Mouse (Mus musculus) heart, embryonic 14.5 days (tissue): ENCODE data around the gene Sav1. TPM values are rescaled to one million over a fixed set of nuclear protein-coding genes. Genes with fewer than 3 reads are reported as not detected.

Experiments
- ATAC-seq: fragments of 200-750 bp; cut with Nextera tagmentation; 2 replicates; pipeline ENCODE4 v1.8.0; 2017; ENCODE audit warnings: low read depth, moderate TSS enrichment; ENCODE audit not compliant: insufficient number of reproducible peaks, insufficient read depth, low FRiP score
- H3K27ac ChIP-seq, 2 experiments: fragments of 200-500 bp in 1 of 2; fragments of 300-500 bp in 1 of 2; sonication (generic) in 1 of 2; replicated peaks in 1 of 2; 2 replicates each; pipeline ENCODE4 v1.5.1; 2012 to 2014; ENCODE audit warnings: low read depth in 2 of 2, low read length in 2 of 2, control low read depth in 1 of 2, mild to moderate bottlenecking in 1 of 2, mixed read lengths in 1 of 2; ENCODE audit not compliant: control insufficient read depth in 1 of 2, insufficient read depth in 1 of 2
- H3K27me3 ChIP-seq: fragments of 300-500 bp; sonication (generic); 2 replicates; pipeline ENCODE4 v1.6.1; 2014; ENCODE audit warnings: mild to moderate bottlenecking, low read length, control low read depth; ENCODE audit not compliant: control insufficient read depth, insufficient read depth
- H3K36me3 ChIP-seq: fragments of 300-500 bp; sonication (generic); 2 replicates; pipeline ENCODE4 v1.6.1; 2014; ENCODE audit warnings: mild to moderate bottlenecking, control low read depth, low read length, mixed read lengths; ENCODE audit not compliant: control insufficient read depth, insufficient read depth
- H3K4me1 ChIP-seq, 2 experiments: fragments of 200-500 bp in 1 of 2; fragments of 300-500 bp in 1 of 2; sonication (generic) in 1 of 2; 2 replicates each; pipeline ENCODE4 v1.6.1; 2012 to 2014; ENCODE audit warnings: low read length in 2 of 2, control low read depth in 1 of 2, mixed read lengths in 1 of 2; ENCODE audit not compliant: control insufficient read depth in 2 of 2, insufficient read depth in 2 of 2
- H3K4me2 ChIP-seq: fragments of 300-500 bp; sonication (generic); 2 replicates; pipeline ENCODE4 v1.6.1; 2014; ENCODE audit warnings: mild to moderate bottlenecking, low read length
- H3K4me3 ChIP-seq, 2 experiments: fragments of 200-500 bp in 1 of 2; fragments of 300-500 bp in 1 of 2; sonication (generic) in 1 of 2; 2 replicates each; pipeline ENCODE4 v1.5.1; 2012 to 2014; ENCODE audit warnings: low read length in 2 of 2, mild to moderate bottlenecking in 2 of 2, control low read depth in 1 of 2, low read depth in 1 of 2, moderate library complexity in 1 of 2; ENCODE audit not compliant: control insufficient read depth in 1 of 2, insufficient read depth in 1 of 2
- H3K9ac ChIP-seq: fragments of 300-500 bp; sonication (generic); 2 replicates; pipeline ENCODE4 v1.6.1; 2014; ENCODE audit warnings: mild to moderate bottlenecking, low read length
- H3K9me3 ChIP-seq: fragments of 300-500 bp; sonication (generic); 2 replicates; pipeline ENCODE4 v1.6.1; 2016; ENCODE audit warnings: low read length, control low read depth; ENCODE audit not compliant: control insufficient read depth
- WGBS: fragments of 180-500 bp; shearing (Covaris S2); extraction: QIAGEN DNeasy Blood & Tissue Kit; methylation state at CpG from one replicate; pipeline ENCODE4 v1.1.7; 2014; 5-methylcytosine and 5-hydroxymethylcytosine counted together
- polyA plus RNA-seq: library from polyadenylated mRNA; unstranded; fragments of >200 nt; fragmentation: Nextera tagmentation; extraction: Ambion mirVana; gene quantifications from 2 replicates; pipeline ENCODE4 v1.2.1, GENCODE M21; 2014

Gene Sav1
- polyA plus RNA-seq, 1 experiment from 2014 or later = 8.2 TPM

- H3K4me1 ChIP-seq = no peaks in the 10 kb centered on the region
- H3K9me3 ChIP-seq = no peaks in the 10 kb centered on the region
- no peak overlapping the region for H3K9ac ChIP-seq
- H3K36me3 ChIP-seq = no peaks in the 10 kb centered on the region
- no peak overlapping the region for H3K4me2 ChIP-seq
- WGBS = 34% methylated on average over 7 of the region's 7 CpGs
- ATAC-seq = no peak
- no peaks in the 10 kb centered on the region for H3K27me3 ChIP-seq
- no peak overlapping the region for H3K4me3 ChIP-seq
- H3K27ac ChIP-seq = no peak overlapping the region
Observed at GRCm38 (mm10) chr12:69926716-69927115, 60.1 kb downstream of the Sav1 start.

GRCm38 (mm10) chr12:69924012-69924411, 62.8 kb downstream of the Sav1 start:
- Histone ChIP-seq H3K27me3 (no peaks in the 10 kb centered on the region), H3K4me2 (no peak overlapping the region), H3K36me3 (no peaks in the 10 kb centered on the region), H3K27ac (no peak overlapping the region), H3K4me3 (no peak overlapping the region), H3K9ac (no peak overlapping the region), H3K9me3 (no peaks in the 10 kb centered on the region), H3K4me1 (no peaks in the 10 kb centered on the region)
- ATAC-seq = no peak
- WGBS = 18% methylated on average over 5 of the region's 5 CpGs

- no peaks in the 10 kb centered on the region for H3K36me3 ChIP-seq
- no peak for ATAC-seq
- H3K27me3 ChIP-seq = no peaks in the 10 kb centered on the region
- no peak overlapping the region for H3K4me2 ChIP-seq
- no peaks in the 10 kb centered on the region for H3K9me3 ChIP-seq
- no peak overlapping the region for H3K4me3 ChIP-seq
- H3K4me1 ChIP-seq = no peaks in the 10 kb centered on the region
- H3K9ac ChIP-seq = no peak overlapping the region
- H3K27ac ChIP-seq = no peak overlapping the region
- 60% methylated on average over 3 of the region's 3 CpGs for WGBS
Observed at GRCm38 (mm10) chr12:69923603-69924002, 63.2 kb downstream of the Sav1 start.

- no peak for ATAC-seq
- 72% methylated on average over 3 of the region's 3 CpGs for WGBS
- Histone ChIP-seq H3K4me3 (no peak overlapping the region), H3K4me1 (no peaks in the 10 kb centered on the region), H3K9ac (no peak overlapping the region), H3K27me3 (no peaks in the 10 kb centered on the region), H3K36me3 (no peaks in the 10 kb centered on the region), H3K9me3 (no peaks in the 10 kb centered on the region), H3K4me2 (no peak overlapping the region), H3K27ac (no peak overlapping the region)
Observed at GRCm38 (mm10) chr12:69923128-69923527, 63.7 kb downstream of the Sav1 start.

- Histone ChIP-seq H3K4me3 (no peak overlapping the region), H3K4me2 (no peak overlapping the region), H3K9ac (no peak overlapping the region), H3K27ac (no peak overlapping the region), H3K36me3 (no peaks in the 10 kb centered on the region), H3K9me3 (no peaks in the 10 kb centered on the region), H3K4me1 (no peaks in the 10 kb centered on the region), H3K27me3 (no peaks in the 10 kb centered on the region)
- WGBS = 93% methylated on average over 1 of the region's 1 CpGs
- no peak for ATAC-seq
Observed at GRCm38 (mm10) chr12:69922099-69922498, 64.7 kb downstream of the Sav1 start.

- no peaks in the 10 kb centered on the region for H3K27me3 ChIP-seq
Observed at GRCm38 (mm10) chr12:69917870-69918269, 68.9 kb downstream of the Sav1 start.

More at GRCm38 (mm10) chr12:69917870-69918269, 68.9 kb downstream of the Sav1 start:
- no peaks in the 10 kb centered on the region for H3K4me1 ChIP-seq
- H3K9ac ChIP-seq = no peak overlapping the region
- WGBS = 69% methylated on average over 2 of the region's 2 CpGs
- no peaks in the 10 kb centered on the region for H3K36me3 ChIP-seq
- H3K27ac ChIP-seq = no peak overlapping the region
- ATAC-seq = no peak
- no peaks in the 10 kb centered on the region for H3K9me3 ChIP-seq
- H3K4me3 ChIP-seq = no peak overlapping the region
- H3K4me2 ChIP-seq = no peak overlapping the region

Other genes with a start within 250 kb of the Sav1 start
- 6.7 and 6.9 TPM in 2 replicates for gene Cdkl1, start 195.7 kb downstream of the Sav1 start, polyA plus RNA-seq
- gene Atl1, start 94.4 kb downstream of the Sav1 start, polyA plus RNA-seq = 7.7 and 7.8 TPM in 2 replicates
- 42.2 and 42.6 TPM in 2 replicates for gene Map4k5, start 93.8 kb downstream of the Sav1 start, polyA plus RNA-seq
- gene Nin, start 126.7 kb upstream of the Sav1 start, polyA plus RNA-seq = 10.8 and 11.5 TPM in 2 replicates
- not detected in 2 replicates for gene Abhd12b, start 167.1 kb upstream of the Sav1 start, polyA plus RNA-seq
- 37.4 and 41.4 TPM in 2 replicates for gene Pygl, start 244.5 kb upstream of the Sav1 start, polyA plus RNA-seq